Mouse (Mus musculus): ENCODE results near the gene Sost.
"Not testable (repeated sequence)": the region's sequence is repeated elsewhere in the genome, so short reads cannot be mapped to it uniquely, and the experiment has no call there.

Gene Sost
- long read RNA-seq, experiment 1, result 0 reads
- long read RNA-seq, experiment 2, result 0 reads

DNA sequence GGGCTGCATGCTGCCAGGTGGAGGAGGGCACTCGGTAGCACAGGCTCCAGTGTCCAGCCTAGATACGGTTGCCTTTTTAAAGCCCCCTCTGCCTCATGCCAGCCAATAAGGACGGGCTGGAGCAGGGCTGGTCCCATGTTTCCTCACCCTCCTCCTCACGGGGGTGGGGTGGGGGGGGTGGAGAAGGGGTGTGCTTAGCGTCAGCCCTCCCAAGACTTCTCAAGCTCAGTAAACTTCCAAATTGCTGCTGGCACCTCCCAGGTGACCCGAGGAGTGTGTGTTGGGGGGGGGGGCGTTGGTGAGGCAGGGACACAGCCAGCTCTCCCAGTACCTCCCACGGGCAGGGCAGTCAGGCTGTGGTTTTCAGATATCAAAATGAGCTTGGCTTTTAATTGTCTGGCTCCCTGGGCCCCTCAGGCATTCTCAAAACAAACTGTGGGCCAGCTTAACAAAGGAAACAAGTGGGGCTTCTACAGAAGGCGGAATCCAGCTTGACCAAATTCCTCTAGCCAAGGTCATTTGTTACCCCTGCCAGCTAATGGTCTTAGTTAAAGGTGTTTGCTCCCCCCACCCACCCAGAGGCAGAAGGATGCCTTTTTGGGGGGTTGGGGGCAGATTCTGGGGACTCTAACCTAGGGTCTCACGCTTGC, at the start of gene Sost:
Gene Sost (minus strand): TSS at position 51 of the 650 bp plus-strand sequence.
- intact Hi-C loops (cut with DNase I), result no loop called here

DNA sequence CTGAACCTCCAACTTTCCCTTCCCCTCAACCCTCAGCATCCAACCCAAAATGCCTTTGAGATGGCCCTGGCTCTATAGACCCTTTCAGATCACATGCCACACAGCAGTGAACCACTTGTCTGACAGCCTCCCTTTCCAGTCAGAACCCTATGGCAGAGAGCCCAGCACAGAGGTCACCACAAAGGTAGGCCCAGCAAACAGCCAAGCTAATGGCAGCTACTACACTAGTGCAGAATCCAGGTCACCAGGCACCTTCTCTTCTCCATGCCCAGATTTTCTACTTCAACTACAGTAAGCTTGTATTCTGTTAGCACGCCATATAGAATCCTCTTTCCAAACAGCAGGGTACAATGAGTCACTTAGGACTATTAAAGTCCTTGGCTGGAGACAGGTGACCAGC, 49.3 kb upstream of the Sost start:
- intact Hi-C loops (cut with DNase I), result no loop called here

DNA sequence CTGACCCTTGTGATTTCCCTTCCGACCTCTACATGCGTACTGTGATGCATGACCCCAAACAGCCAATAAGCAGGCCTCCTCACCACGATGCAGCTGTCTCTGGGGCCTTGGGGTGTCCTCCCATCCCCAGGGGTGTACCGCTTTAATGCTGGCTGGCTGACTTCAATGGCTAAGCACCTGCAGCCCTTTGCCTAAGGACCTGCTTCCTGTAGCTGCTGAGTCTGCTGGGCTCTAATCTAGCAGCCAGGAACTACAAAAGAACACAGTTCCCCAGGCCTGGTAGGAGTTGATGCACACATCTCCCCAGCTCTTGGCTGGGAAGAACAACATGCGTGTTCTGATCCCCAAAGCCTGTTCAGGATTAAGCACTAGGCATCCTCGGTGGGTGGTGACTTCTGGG, 48.7 kb upstream of the Sost start:
- intact Hi-C loops (cut with DNase I), result no loop called here

- intact Hi-C loops (cut with DNase I), result no loop called here
These were observed 46.4 kb upstream of the Sost start for GRCm38 (mm10) chr11:102013201-102013600.

- intact Hi-C loops (cut with DNase I), result no loop called here
These were observed 44.7 kb upstream of the Sost start for GRCm38 (mm10) chr11:102011510-102011909.

DNA sequence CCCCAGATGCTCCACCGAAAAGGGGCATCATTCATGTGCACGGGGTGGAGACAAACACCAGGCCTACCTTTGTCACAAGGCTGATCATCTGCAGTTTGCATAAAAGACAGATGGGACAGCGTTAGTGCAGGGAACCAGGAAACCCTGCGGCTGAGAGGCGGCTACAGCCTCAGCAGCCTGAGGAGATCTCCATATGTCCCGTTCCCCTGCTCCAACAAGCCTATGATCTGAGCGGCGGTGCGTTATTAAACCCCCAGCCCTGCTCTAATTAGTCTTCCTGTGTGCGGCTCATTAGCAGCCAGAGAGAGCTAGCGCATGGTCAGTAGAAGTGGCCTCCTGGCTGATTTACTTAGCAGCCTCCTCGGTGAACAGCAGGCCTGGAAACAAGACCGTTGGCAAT, 43.3 kb upstream of the Sost start:
- intact Hi-C loops (cut with DNase I), result no loop called here

DNA sequence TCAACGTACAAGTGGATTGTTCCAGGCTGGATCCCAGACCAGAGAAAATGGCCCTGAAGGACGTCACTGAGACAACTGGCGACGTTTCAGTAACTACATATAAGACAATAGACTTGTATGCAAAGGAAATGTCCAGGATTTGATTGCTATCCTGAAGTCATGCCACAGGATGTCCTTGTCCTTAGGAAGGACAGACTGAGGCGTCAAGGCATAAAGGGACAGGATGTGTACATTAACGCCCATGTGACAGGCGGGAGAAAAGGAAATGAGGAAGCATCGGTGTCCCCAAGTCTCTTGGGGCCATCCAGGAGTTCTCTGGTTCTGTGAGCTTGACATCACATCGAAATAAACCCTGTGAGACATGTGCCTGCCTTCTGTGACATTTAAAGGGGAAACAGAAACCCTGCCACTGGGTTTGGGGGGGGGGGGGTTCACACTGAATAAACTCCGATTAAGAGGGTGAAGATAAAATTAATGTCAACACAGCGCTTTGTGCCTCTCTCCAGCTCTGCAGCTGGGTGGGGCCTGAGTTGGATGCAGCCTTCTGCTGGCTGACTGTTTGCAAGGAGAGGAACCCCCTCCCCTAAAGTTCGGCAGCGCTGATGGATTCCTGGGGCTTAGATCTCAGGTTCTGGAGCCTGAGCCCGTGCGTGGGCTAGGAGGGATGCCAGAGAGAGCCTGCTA, 42.3 kb upstream of the Sost start:
- intact Hi-C loops (cut with DNase I), result no loop called here

- intact Hi-C loops (cut with DNase I), result no loop called here
These were observed 41.6 kb upstream of the Sost start for GRCm38 (mm10) chr11:102008372-102008771.

- intact Hi-C loops (cut with DNase I), result no loop called here
These were observed 39.9 kb upstream of the Sost start for GRCm38 (mm10) chr11:102006688-102007087.

DNA sequence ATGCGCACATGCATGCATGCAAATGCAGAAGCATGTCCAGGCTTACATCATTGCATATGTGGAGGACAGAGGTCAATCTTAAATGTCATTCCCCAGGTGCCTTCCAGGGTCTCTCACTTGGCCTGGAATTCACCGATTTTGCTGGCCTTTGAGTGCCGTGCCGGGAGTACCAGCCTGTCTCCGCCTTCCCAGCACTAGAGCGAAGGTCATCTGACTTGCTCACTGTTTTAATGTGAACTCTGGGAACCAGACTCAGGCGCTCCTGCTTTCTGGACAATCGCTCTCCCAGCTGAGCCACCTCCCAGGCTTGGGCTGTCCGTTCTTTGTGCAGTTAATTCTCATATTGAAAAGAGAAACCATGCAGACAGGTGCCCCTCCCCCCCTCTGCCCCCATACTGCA, 39.5 kb upstream of the Sost start:
- intact Hi-C loops (cut with DNase I), result no loop called here

GRCm38 (mm10) chr11:102004251-102004650, 37.4 kb upstream of the Sost start:
- intact Hi-C loops (cut with DNase I), result no loop called here

DNA sequence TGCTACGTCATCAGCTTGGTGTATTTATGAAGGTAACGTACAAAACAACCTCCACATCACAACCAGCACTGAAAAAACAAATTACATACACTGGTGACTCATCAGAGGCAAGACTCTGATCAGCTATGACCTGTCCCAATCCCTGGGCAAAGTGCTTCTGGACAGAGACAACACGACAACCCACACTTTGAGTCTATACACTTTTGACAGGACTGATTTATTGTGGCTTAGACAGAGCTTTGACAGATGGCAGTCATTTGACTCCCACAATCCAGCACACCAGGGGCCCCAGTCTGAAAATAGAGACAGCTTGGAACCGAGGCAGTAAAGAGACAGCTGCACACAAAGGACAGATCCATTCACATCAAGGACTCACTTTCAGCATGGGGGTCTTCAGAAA, 32.7 kb upstream of the Sost start:
- intact Hi-C loops (cut with DNase I), result loop anchor here (10.0 kb wide), 1 partner anchor 125 kb away; no protein-coding TSS in a partner anchor

GRCm38 (mm10) chr11:101998258-101998657, 31.4 kb upstream of the Sost start:
- intact Hi-C loops (cut with DNase I), result loop anchor here (10.0 kb wide), 1 partner anchor 127 kb away; no protein-coding TSS in a partner anchor

GRCm38 (mm10) chr11:101995938-101996337, 29.1 kb upstream of the Sost start:
- intact Hi-C loops (cut with DNase I), result loop anchor here (10.0 kb wide), 1 partner anchor 129 kb away; no protein-coding TSS in a partner anchor

- intact Hi-C loops (cut with DNase I), result loop anchor here (10.0 kb wide), 1 partner anchor 131 kb away; no protein-coding TSS in a partner anchor
These were observed 27.3 kb upstream of the Sost start for GRCm38 (mm10) chr11:101994100-101994499.

DNA sequence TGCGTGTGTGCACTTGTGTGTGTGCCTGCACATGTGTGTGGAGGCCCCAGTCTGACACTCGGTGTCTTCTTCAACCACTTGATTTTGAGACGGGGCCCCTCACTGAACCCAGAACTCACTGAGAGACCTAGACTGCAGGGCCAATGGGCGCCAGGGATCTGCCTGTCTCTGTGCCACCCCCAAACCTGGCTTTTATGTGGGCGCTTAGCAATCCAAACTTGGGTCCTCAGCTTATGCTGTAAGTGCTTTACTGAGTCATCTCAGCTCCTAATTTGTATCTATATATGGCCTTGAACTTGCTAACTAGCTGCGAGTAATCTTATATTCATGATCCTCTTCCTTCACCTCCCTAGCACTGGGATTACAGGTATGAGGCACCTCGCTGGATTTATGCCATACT, 25.6 kb upstream of the Sost start:
- intact Hi-C loops (cut with DNase I), result loop anchor here (10.0 kb wide), 1 partner anchor 132 kb away; no protein-coding TSS in a partner anchor

- intact Hi-C loops (cut with DNase I), result loop anchor here (10.0 kb wide), 1 partner anchor 133 kb away; no protein-coding TSS in a partner anchor
These were observed 25.0 kb upstream of the Sost start for GRCm38 (mm10) chr11:101991813-101992212.

DNA sequence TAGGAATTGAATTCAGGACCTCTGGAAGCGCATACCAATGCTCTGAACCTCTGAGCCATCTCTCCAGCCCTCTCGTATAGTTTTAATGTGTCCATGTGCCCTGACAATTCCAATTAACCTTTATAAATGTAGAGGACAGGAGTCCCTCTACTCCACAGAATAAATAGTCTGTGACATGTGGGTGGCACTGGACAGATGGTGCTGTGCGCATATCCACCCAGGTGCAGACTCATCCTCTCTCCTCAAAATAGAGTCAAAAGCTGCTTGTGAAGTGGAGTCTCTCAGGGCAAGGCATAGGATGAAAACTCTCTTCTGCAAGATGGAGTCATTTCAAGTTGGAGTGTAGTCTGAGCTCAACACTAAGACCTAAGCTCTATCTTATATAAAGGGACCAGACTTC, 23.4 kb upstream of the Sost start:
- intact Hi-C loops (cut with DNase I), result loop anchor here (10.0 kb wide), 1 partner anchor 135 kb away; no protein-coding TSS in a partner anchor

DNA sequence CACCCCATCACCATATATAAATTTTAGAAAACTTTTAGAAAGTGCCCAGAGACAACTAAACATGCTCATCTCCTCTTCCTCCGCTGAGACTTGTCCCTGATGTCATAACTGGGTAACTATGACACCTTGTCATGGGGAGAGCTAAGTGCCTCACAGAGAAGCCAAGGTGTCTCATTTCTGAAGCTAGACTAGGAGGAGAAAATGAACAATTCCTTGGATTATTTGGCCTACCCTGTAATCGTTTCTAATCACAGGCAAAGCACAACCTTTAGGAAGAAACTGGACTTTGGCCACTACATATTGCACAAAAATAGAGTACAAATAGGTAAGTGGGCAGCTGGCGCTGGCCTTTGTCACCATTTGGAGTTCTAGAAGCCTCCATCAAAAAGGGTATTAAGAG, 20.1 kb upstream of the Sost start, which contains the start of gene Dusp3:
Gene Dusp3 (minus strand): TSS at position 101 of the 400 bp plus-strand sequence.
- intact Hi-C loops (cut with DNase I), result loop anchor here (1.0 kb wide), 1 partner anchor 52 kb away; no protein-coding TSS in a partner anchor

GRCm38 (mm10) chr11:101985990-101986389, 19.2 kb upstream of the Sost start:
- intact Hi-C loops (cut with DNase I), result loop anchor here (1.0 kb wide), 1 partner anchor 53 kb away; no protein-coding TSS in a partner anchor

GRCm38 (mm10) chr11:101985450-101985849, 18.6 kb upstream of the Sost start:
- intact Hi-C loops (cut with DNase I), result not testable (repeated sequence)
